Mouse (Mus musculus): Measurements from ENCODE around the gene Hmgb4.

The Hmgb4 gene

GRCm38 (mm10) chr4:128227377-128228316, 33.1 kb downstream of the Hmgb4 start:
- peak; percentile 39 for DNase-seq (ENCODE audit: low read depth, low spot score)

- DNase-seq (ENCODE audit: low read depth, low spot score): no peak
These were observed 36.3 kb downstream of the Hmgb4 start for GRCm38 (mm10) chr4:128224453-128224852.

GRCm38 (mm10) chr4:128217991-128218595, 42.7 kb downstream of the Hmgb4 start:
- DNase-seq (ENCODE audit: low read depth, low spot score): no peak
